8 mouse cellular contexts compared by ENCODE assay signal in genomic region chr3:95433301-95433915, GRCm38 (mm10). TPM values are rescaled to one million over a fixed set of nuclear protein-coding genes. Genes with fewer than 3 reads are reported as not detected.
A peak's percentile ranks its signal among the peaks of the same experiment; 100 is the strongest.
DNase-seq lines count a peak whose midpoint lies in the region; ATAC-seq and TF ChIP-seq lines count a peak whose summit lies in the region.

No protein-coding gene starts in this region.

- no peak for DNase-seq in heart, postnatal 10 days
- peak; percentile 6 for DNase-seq in lung, postnatal 36 days
- DNase-seq in frontal cortex, postnatal 25 days (ENCODE audit: low spot score in 2 of 2): no peak
- no peak for DNase-seq in adipocyte (ENCODE audit: low spot score)
- no peak for DNase-seq in left cerebral cortex, postnatal 10 days (ENCODE audit: extremely low spot score in 1 of 2, low spot score in 2 of 2)

- peak overlapping the region; percentile 76; the same call in 1 of the 2 replicates for H3K4me2 ChIP-seq in heart, embryonic 12.5 days
- H3K4me2 ChIP-seq in heart, embryonic 15.5 days: peak overlapping the region; percentile 59

- TF ChIP-seq POLR2A in ES-Bruce4 (IDR thresholded peaks at IDR 0.05; ENCODE audit: insufficient read depth, low read length): no peak

- WGBS in heart, embryonic 12.5 days: 74% methylated on average over 10 of the region's 10 CpGs
- WGBS in heart, embryonic 15.5 days: 72% methylated on average over 10 of the region's 10 CpGs

- H3K27ac ChIP-seq in heart, embryonic 12.5 days (ENCODE audit: poor library complexity, severe bottlenecking): peak overlapping the region; percentile 43; the same call in 1 of the 2 replicates
- H3K27ac ChIP-seq in ES-Bruce4 (ENCODE audit: insufficient read depth, low read length): peak overlapping the region; percentile 54
- peak overlapping the region; percentile 88 for H3K27ac ChIP-seq in heart, embryonic 15.5 days

- no peaks in the 10 kb centered on the region for H3K9me3 ChIP-seq in heart, embryonic 12.5 days (replicated peaks)
- H3K9me3 ChIP-seq in ES-Bruce4 (replicated peaks; ENCODE audit: control insufficient read depth, insufficient read depth, low read length, poor library complexity, severe bottlenecking): peaks cover 7% of the 10 kb centered on the region; the same call in 1 of the 2 replicates
- no peaks in the 10 kb centered on the region for H3K9me3 ChIP-seq in heart, embryonic 15.5 days (replicated peaks)

- ATAC-seq in heart, embryonic 12.5 days (ENCODE audit: insufficient number of reproducible peaks, low FRiP score): no peak
- no peak for ATAC-seq in heart, embryonic 15.5 days (replicated peaks; ENCODE audit: insufficient number of reproducible peaks, insufficient read depth, low FRiP score, low read depth)

- intact Hi-C loops in heart, postnatal 10 days (cut with DNase I): loop anchor here (5.0 kb wide), 1 partner anchor 76 kb away; the partner anchor contains the start of gene Setdb1
- intact Hi-C loops in left cerebral cortex, postnatal 10 days (cut with DNase I): no loop called here

- no peaks in the 10 kb centered on the region; the same call in 1 of the 2 replicates for H3K4me1 ChIP-seq in heart, embryonic 12.5 days (replicated peaks)
- no peaks in the 10 kb centered on the region for H3K4me1 ChIP-seq in ES-Bruce4 (ENCODE audit: control insufficient read depth, insufficient read depth, low read length)
- H3K4me1 ChIP-seq in heart, embryonic 15.5 days (replicated peaks): peaks cover 3% of the 10 kb centered on the region

- TF ChIP-seq CTCF in ES-Bruce4 (IDR thresholded peaks at IDR 0.05; ENCODE audit: low read depth, low read length): no peak

- peaks cover 14% of the 10 kb centered on the region for H3K36me3 ChIP-seq in heart, embryonic 12.5 days
- H3K36me3 ChIP-seq in ES-Bruce4 (ENCODE audit: control insufficient read depth, insufficient read depth, low read length, poor library complexity, severe bottlenecking): peaks cover 13% of the 10 kb centered on the region
- peaks cover 16% of the 10 kb centered on the region for H3K36me3 ChIP-seq in heart, embryonic 15.5 days

- peak overlapping the region; percentile 76 for H3K4me3 ChIP-seq in heart, embryonic 12.5 days
- no peak overlapping the region for H3K4me3 ChIP-seq in ES-Bruce4 (ENCODE audit: low read depth, low read length)
- H3K4me3 ChIP-seq in heart, embryonic 15.5 days: peak overlapping the region; percentile 69

- H3K9ac ChIP-seq in heart, embryonic 12.5 days: no peak overlapping the region
- peak overlapping the region; percentile 50; the same call in 1 of the 2 replicates for H3K9ac ChIP-seq in ES-Bruce4 (ENCODE audit: low read depth, poor library complexity, severe bottlenecking)
- H3K9ac ChIP-seq in heart, embryonic 15.5 days: peak overlapping the region; percentile 51; the same call in 1 of the 2 replicates

- no peaks in the 10 kb centered on the region for H3K27me3 ChIP-seq in heart, embryonic 12.5 days (replicated peaks)
- no peaks in the 10 kb centered on the region for H3K27me3 ChIP-seq in ES-Bruce4 (ENCODE audit: control insufficient read depth, insufficient read depth, low read length, poor library complexity, severe bottlenecking)
- H3K27me3 ChIP-seq in heart, embryonic 15.5 days: no peaks in the 10 kb centered on the region

- no peak for TF ChIP-seq EP300 in ES-Bruce4 (IDR thresholded peaks at IDR 0.05; ENCODE audit: insufficient read depth, low read depth, low read length)

RNA-seq across cellular contexts. Expression of gene Arnt, which starts 0.8 kb away (rescaled TPM):
- 35.0 and 38.0 TPM in 2 replicates for polyA plus RNA-seq in heart, embryonic 12.5 days (2016; fragmentation: Nextera tagmentation; extraction: Ambion mirVana)
- total RNA-seq in heart, postnatal 10 days (2021): 10 to 100 TPM; 53.0 to 56.1 TPM
- 70.9 and 75.5 TPM in 2 replicates for polyA plus RNA-seq in ES-Bruce4 (2011; ENCODE audit: insufficient read depth, insufficient read length, low read depth, missing spikeins)
- polyA plus RNA-seq in heart, embryonic 15.5 days (2015; fragmentation: Nextera tagmentation; extraction: Ambion mirVana): 30.4 and 33.2 TPM in 2 replicates
- 10 to 100 TPM; 34.1 to 36.0 TPM for total RNA-seq in left cerebral cortex, postnatal 10 days (2021)

RNA-seq across cellular contexts. Expression of gene 4930558C23Rik, which starts 30.8 kb away (rescaled TPM):
- not detected in 2 replicates for polyA plus RNA-seq in heart, embryonic 12.5 days (2016; fragmentation: Nextera tagmentation; extraction: Ambion mirVana)
- total RNA-seq in heart, postnatal 10 days (2021): not detected
- 0.84 and 2.2 TPM in 2 replicates for polyA plus RNA-seq in ES-Bruce4 (2011; ENCODE audit: insufficient read depth, insufficient read length, low read depth, missing spikeins)
- not detected in 2 replicates for polyA plus RNA-seq in heart, embryonic 15.5 days (2015; fragmentation: Nextera tagmentation; extraction: Ambion mirVana)
- not detected for total RNA-seq in left cerebral cortex, postnatal 10 days (2021)
